Mouse (Mus musculus): ENCODE measurements around the gene Adgrv1. TPM values are rescaled to one million over a fixed set of nuclear protein-coding genes. Genes with fewer than 3 reads are reported as not detected.

Gene Adgrv1
- polyA plus RNA-seq, 1 experiment, result 0.56 TPM

DNA sequence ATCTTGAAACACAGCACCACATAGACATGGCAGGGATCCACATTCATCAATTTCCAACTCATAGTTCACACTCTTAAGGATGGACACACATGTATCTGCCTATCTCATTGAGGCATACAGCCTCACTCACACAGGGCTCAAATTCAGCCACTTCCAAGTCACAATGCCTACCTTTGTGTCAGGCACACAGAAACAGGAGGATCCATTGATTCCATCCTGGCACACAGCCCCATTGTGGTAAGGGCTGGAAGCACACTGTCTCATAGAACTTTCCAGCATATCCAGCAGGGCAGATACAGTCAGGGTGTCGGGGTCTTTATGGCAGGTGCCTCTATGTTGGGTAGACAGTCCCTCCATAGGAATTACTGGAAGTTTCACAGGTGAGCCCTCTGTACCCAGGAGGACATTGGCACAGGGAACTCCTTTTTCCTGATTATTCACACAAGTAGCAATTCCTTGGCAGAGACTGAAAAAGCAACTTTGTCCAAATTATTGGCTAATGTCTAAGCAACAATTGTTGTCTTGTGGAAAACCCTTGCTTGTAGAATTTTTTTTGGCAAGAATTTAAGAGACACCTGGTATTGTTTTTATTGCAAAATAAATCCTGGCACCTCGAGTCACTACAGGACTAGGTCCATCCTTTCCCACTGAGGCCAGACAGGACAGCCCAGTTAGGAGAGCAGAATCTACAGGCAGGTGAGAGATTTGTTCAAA, 545.8 kb downstream of the Adgrv1 start:
- no peaks in the 10 kb centered on the region for H3K36me3 ChIP-seq (ENCODE audit: control insufficient read depth, insufficient read depth, low read length)
- no peaks in the 10 kb centered on the region for H3K27me3 ChIP-seq (replicated peaks; ENCODE audit: control insufficient read depth, insufficient read depth, low read length)
- H3K27ac ChIP-seq (ENCODE audit: insufficient read depth, low read depth, low read length), result no peak overlapping the region
- no peaks in the 10 kb centered on the region for H3K4me1 ChIP-seq (ENCODE audit: control insufficient read depth, insufficient read depth, low read length)
- TF ChIP-seq POLR2A (IDR thresholded peaks at IDR 0.05; ENCODE audit: low read depth, low read length) (no peak), CTCF (conservative IDR thresholded peaks at IDR 0.05; ENCODE audit: insufficient read depth, insufficient read length, low read depth, low read length) (no peak)
- no peak overlapping the region for H3K4me3 ChIP-seq (ENCODE audit: insufficient read depth, low read depth, low read length)
- no peak for DNase-seq
- WGBS, result 85% methylated on average over 2 of the region's 2 CpGs

DNA sequence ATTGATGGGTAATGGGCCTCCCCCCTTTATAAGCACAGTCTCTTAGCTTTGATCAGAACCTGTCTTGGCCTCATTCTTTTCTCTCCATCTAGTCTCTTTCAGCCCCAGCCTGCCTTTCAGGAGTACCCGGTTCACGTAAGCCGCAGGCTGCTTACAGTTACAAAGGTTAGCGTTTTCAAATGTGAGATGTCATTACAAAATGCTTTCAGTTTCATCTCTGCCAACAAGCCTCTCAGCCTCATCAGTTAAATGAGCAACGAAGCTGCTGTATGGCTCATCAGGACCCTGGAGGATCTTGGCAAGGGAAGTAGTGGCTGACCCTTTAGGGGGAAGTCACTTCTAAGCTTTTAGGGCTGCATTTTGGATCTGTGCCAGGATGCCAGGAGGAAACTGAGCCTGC, 560.7 kb downstream of the Adgrv1 start:
- H3K27me3 ChIP-seq (replicated peaks; ENCODE audit: control insufficient read depth, insufficient read depth, low read length), result no peaks in the 10 kb centered on the region
- no peak for DNase-seq
- no peak overlapping the region for H3K27ac ChIP-seq (ENCODE audit: insufficient read depth, low read depth, low read length)

DNA sequence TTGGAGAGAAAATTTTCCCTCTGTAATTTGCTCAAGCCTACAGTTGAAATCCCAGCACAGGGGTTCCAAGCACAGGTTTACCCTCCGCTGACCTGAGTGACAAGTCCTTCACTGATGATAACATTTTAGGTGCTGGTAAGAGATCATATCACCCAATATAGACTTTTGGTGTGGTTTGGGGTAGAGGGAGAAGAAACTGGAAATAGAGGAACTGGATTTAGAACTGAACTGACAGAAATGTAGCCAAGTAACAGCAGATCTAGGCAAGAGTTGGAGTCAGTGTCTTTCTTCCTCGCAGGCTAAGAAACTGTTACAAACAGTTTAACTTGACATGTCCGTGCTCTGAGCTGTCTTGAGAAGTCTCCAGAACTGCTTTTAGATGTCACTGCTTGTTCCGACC, 581.5 kb downstream of the Adgrv1 start:
- Histone ChIP-seq H3K27ac (ENCODE audit: insufficient read depth, low read depth, low read length) (no peak overlapping the region), H3K36me3 (ENCODE audit: control insufficient read depth, insufficient read depth, low read length) (no peaks in the 10 kb centered on the region), H3K4me3 (ENCODE audit: insufficient read depth, low read depth, low read length) (no peak overlapping the region), H3K27me3 (replicated peaks; ENCODE audit: control insufficient read depth, insufficient read depth, low read length) (no peaks in the 10 kb centered on the region), H3K4me1 (ENCODE audit: control insufficient read depth, insufficient read depth, low read length) (no peaks in the 10 kb centered on the region)
- WGBS, result 82% methylated on average over 4 of the region's 4 CpGs
- TF ChIP-seq POLR2A (IDR thresholded peaks at IDR 0.05; ENCODE audit: low read depth, low read length) (no peak), CTCF (conservative IDR thresholded peaks at IDR 0.05; ENCODE audit: insufficient read depth, insufficient read length, low read depth, low read length) (no peak)
- no peak for DNase-seq

More for the DNA sequence above, 560.7 kb downstream of the Adgrv1 start:
- 86% methylated on average over 5 of the region's 5 CpGs for WGBS
- TF ChIP-seq POLR2A (IDR thresholded peaks at IDR 0.05; ENCODE audit: low read depth, low read length) (no peak), CTCF (conservative IDR thresholded peaks at IDR 0.05; ENCODE audit: insufficient read depth, insufficient read length, low read depth, low read length) (no peak)
- Histone ChIP-seq H3K36me3 (ENCODE audit: control insufficient read depth, insufficient read depth, low read length) (no peaks in the 10 kb centered on the region), H3K4me1 (ENCODE audit: control insufficient read depth, insufficient read depth, low read length) (no peaks in the 10 kb centered on the region), H3K4me3 (ENCODE audit: insufficient read depth, low read depth, low read length) (no peak overlapping the region)

DNA sequence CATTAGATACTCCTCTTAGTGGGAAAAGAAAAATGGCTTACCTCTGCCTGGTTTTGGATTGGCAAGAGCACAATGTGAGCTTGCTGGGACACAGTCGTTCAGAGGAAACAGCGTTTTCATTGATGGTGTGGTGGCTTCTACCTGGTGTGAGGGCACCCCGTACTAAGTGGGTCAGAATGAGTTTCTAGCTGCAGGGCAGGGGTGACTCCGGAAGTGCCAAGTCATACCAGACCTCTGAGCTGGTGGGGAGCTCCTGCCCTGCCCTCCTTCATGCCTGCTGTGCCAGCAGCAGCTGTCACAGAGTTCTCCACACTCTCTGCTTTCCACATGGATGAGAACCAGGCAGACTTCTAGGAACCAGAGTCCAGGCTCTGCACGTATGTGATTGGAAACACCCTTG, 582.0 kb downstream of the Adgrv1 start:
- WGBS, result 52% methylated on average over 5 of the region's 5 CpGs
- no peaks in the 10 kb centered on the region for H3K36me3 ChIP-seq (ENCODE audit: control insufficient read depth, insufficient read depth, low read length)
- DNase-seq, result peak; percentile 33
- no peaks in the 10 kb centered on the region for H3K27me3 ChIP-seq (replicated peaks; ENCODE audit: control insufficient read depth, insufficient read depth, low read length)
- no peak overlapping the region for H3K4me3 ChIP-seq (ENCODE audit: insufficient read depth, low read depth, low read length)
- no peaks in the 10 kb centered on the region for H3K4me1 ChIP-seq (ENCODE audit: control insufficient read depth, insufficient read depth, low read length)
- no peak for TF ChIP-seq CTCF (conservative IDR thresholded peaks at IDR 0.05; ENCODE audit: insufficient read depth, insufficient read length, low read depth, low read length)
- TF ChIP-seq POLR2A (IDR thresholded peaks at IDR 0.05; ENCODE audit: low read depth, low read length), result no peak
- H3K27ac ChIP-seq (ENCODE audit: insufficient read depth, low read depth, low read length), result no peak overlapping the region

DNA sequence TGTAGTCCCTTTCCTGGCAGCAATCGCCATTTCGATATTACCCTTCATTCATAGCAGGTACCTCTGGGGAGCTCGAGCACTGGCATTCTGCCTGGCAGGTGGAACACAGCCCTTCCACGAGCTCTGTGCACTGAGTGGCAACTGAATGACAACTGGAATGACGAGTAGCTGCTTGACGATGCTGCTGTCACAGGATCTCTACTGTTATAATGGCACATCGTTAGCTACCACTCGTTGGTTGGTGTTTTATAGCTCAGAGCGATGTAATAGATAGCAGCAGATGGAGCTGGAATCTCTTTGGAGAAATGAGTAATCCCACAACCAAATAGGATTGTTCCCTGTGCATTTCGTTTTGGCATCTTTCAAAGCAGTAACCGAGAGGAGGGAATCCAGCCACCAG, 587.6 kb downstream of the Adgrv1 start:
- Histone ChIP-seq H3K4me3 (ENCODE audit: insufficient read depth, low read depth, low read length) (no peak overlapping the region), H3K36me3 (ENCODE audit: control insufficient read depth, insufficient read depth, low read length) (no peaks in the 10 kb centered on the region), H3K27ac (ENCODE audit: insufficient read depth, low read depth, low read length) (no peak overlapping the region), H3K4me1 (ENCODE audit: control insufficient read depth, insufficient read depth, low read length) (no peaks in the 10 kb centered on the region), H3K27me3 (replicated peaks; ENCODE audit: control insufficient read depth, insufficient read depth, low read length) (no peaks in the 10 kb centered on the region)
- TF ChIP-seq CTCF (conservative IDR thresholded peaks at IDR 0.05; ENCODE audit: insufficient read depth, insufficient read length, low read depth, low read length), result no peak
- TF ChIP-seq POLR2A (IDR thresholded peaks at IDR 0.05; ENCODE audit: low read depth, low read length), result no peak
- WGBS, result 72% methylated on average over 11 of the region's 11 CpGs
- no peak for DNase-seq

Other genes with a start within 250 kb of the Adgrv1 start
- gene Lysmd3, start 24.5 kb upstream of the Adgrv1 start, polyA plus RNA-seq (2012; rRNA removed), result 3.9 and 4.4 TPM in 2 replicates
- 2.7 and 3.1 TPM in 2 replicates for gene Polr3g, start 77.9 kb upstream of the Adgrv1 start, polyA plus RNA-seq (2012; rRNA removed)
- 3.3 and 5.3 TPM in 2 replicates for gene Mblac2, start 78.2 kb upstream of the Adgrv1 start, polyA plus RNA-seq (2012; rRNA removed)
- gene Cetn3, start 149.9 kb upstream of the Adgrv1 start, polyA plus RNA-seq (2012; rRNA removed), result 3.5 and 8.1 TPM in 2 replicates

Data from kidney, adult 2 months (tissue).